Mouse (Mus musculus) layer of hippocampus, postnatal 14 days (tissue): ENCODE measurements at regions not wholly inside any gene's neighbourhood (a gene's known extent, or its start where the extent isn't known, plus 50 kb on each side); places are given as distances from the start of the nearest gene placed in this dataset.
"Not testable (repeated sequence)": the region's sequence is repeated elsewhere in the genome, so short reads cannot be mapped to it uniquely, and the experiment has no call there.

Experiments
- DNase-seq, 2 experiments: peaks; one replicate each; pipeline ENCODE4 v3.0.0; 2021 to 2022; ENCODE audit warnings: low spot score in 2 of 2, mixed read lengths in 1 of 2

- DNase-seq: no peak
Measured at GRCm38 (mm10) chr8:8984159-8984828, 294.0 kb upstream of the Arglu1 start.

DNA sequence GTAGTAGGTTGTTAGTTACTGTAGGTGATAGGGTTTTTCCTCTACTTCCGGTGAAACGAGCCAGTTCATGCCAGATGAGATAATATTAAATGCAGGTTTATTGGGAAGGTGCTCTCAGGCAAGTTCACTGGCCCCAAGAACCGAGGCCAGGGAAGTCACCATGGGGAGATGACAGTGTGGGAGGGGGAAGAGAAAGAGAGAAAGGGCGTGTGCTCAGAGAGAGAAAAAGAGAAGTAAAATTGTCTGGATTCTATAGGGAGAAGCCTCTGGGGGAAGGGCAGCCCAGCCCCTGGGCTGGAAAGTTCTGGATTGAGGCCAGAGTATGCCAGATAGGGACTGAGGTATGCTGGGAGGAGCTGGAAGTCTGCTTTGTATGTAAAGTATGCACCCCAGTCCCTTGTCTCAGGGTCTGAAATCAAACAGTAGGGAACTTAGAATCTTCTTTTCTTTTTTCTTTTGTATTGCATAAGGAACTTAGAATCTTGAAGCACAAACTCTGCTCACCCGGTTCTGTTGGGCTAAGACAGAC is 292.9 kb upstream of the Arglu1 start:
- DNase-seq: no peak

GRCm38 (mm10) chr8:8978969-8979368 is 288.6 kb upstream of the Arglu1 start:
- DNase-seq: no peak

- no peak for DNase-seq
Measured at GRCm38 (mm10) chr8:8973769-8974168, 283.4 kb upstream of the Arglu1 start.

- DNase-seq: no peak
Measured at GRCm38 (mm10) chr8:8973334-8973733, 283.0 kb upstream of the Arglu1 start.

DNA sequence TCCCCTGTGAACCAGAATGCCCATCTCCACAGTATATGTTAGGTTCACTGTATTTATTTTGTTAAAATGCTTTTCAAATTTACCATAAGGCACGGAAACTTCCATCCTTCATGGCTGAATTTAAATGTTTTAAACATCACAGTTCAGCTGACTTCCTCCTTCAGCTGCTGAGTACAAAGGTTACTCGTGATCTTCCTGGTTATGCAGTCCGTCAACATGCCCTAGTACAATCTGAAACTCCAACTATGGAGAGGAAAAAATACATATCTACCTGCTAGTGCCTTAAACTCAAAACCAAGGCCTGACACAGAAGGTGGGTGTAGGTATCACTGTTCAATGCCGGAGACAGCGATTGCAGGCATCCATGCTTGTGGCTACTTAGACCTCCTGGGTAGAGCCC is 280.5 kb upstream of the Arglu1 start:
- no peak for DNase-seq

GRCm38 (mm10) chr8:8970346-8970745 is 280.0 kb upstream of the Arglu1 start:
- DNase-seq: no peak

GRCm38 (mm10) chr8:8969112-8969950 is 279.0 kb upstream of the Arglu1 start:
- no peak for DNase-seq

DNA sequence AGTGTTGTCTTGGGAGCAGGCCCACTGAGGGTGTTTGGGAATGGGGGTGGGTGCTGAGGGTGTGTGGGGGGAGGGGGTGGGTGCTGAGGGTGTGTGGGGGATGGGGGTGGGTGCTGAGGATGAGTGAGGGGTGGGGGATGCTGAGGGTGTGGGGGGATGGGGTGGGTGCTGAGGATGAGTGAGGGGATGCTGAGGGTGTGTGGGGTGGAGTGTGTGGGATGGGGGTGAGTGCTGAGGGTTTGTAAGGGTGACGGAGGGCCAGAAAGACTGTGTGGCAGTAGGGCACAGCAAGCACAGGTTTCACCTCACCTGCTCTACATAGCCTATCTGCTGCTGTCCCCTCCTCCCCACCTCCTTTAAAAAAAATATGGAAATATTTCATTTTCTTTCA is 276.3 kb upstream of the Arglu1 start:
- DNase-seq: no peak

DNA sequence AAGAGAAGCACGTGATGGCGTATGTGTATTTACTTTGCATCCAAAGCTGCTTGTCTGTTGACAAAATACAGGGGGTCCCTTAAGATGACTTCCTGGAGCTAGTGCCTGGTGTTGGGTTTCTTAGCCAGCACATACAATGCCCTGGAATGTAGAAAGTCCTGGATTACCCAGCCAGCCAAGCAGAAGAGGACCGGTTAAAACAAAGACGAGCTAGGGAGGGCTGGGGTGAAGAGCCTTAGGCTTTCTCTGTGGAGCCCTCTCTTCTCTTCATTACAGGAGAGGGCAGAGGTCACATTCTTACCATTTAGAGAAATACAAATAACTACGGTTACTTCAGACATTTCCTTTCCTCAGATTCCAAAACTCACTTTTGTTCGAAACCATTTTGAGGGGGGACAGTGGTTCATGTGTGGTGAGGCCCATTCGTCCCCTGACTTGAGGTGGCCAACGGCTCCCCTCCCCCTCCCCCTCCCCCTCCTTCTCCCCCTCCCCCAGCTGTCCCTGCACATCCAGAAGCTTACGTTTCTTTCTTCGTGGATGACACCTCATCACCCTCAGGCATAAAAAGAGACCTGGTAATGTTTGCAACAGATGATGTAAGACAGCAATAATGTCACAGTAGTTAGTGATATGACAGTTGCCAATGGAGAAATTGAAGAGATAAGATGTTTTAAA is 275.8 kb upstream of the Arglu1 start:
- DNase-seq: no peak

DNA sequence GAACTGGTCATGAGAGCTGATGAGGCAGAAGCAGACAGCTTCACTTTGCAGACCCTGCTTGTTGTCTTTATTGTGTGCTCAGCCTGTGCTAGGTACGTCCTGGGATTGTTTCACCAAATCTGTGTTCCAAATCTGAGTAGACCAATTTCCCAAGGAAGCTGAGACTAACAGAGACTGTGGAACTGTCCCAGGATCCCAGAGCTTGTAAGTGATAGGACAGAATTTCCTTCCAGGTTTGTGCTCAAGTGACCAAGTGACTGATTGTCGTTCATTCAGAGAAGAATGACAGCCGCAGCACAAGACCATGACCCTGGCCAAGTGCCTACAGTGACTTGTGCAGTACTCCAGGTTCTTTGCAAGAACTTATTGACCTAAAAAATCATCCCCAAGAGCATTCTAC is 269.9 kb upstream of the Arglu1 start:
- DNase-seq: no peak

DNA sequence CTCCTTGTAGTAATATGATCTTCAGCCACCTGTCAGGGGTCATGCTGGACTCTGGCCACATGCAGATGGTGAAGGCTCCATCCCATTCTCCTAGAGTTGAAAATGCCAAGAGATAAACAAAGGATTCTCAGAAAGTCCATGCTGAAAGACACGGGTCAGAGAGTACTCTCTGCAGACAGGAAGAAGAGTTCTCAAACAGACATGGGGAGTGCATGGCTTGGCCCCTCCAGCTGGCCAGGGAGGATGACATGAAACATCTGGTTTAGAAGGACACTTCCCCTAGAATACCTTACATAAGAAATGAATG is 269.4 kb upstream of the Arglu1 start:
- DNase-seq: no peak

DNA sequence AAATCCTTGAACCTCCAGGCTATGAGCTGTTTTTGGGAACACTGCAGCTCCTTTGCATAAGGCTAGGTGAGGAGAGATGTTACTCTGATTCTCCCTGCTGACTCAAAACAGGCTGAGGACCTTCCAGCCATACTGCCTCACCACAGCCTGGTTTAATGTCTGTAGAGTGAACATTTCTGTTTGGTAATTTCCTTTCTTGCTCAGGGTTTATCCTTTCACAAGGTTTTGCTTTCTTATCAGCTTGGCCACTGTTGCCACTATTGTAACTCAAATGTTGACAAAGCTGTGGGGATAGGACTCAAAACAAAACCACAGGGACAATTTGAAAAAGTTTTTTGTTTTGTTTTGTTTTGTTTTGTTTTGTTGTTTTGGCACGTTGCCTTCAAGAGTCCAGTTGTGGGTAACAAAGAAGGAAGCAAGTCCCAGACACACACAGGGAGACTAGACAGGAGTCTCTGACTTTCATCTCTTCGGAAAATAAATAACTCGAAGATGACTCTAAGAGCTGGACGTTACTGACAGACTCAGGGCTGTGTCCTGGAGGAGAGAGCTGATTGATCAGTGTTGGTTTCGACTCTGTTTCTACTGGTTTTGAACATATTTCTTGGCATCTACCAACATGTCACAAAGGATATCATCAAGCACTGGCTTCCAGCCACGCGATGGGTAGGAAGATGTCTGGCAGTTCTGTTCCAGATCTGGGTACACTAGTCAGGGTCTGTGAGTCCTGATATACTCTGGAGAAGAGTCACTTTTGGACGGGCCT is 268.9 kb upstream of the Arglu1 start:
- no peak for DNase-seq

GRCm38 (mm10) chr8:8958140-8958539 is 267.8 kb upstream of the Arglu1 start:
- not testable (repeated sequence) for DNase-seq

DNA sequence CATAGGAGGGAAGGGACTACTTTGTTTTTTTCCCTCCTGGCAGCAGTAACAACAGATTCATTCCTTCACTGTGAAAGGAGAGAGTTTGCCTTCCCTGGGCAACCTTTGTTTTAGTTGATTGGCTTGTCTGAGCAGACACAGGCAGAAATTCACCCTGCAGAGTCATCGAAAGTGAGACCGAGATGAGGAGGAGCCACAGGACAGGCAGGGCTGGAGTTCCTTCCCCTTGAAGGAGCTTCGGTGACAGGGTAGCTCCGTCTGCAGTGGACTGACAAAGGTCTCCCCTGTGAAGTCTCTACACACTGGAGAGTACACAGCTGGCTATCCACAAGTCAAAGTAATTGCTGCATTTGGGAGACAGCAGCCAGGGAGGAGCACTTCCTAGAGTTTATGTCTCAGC is 261.9 kb upstream of the Arglu1 start:
- no peak for DNase-seq

- DNase-seq: no peak
Measured at GRCm38 (mm10) chr8:8951186-8951585, 260.9 kb upstream of the Arglu1 start.

- DNase-seq: no peak
Measured at GRCm38 (mm10) chr8:8947516-8948161, 257.3 kb upstream of the Arglu1 start.

- no peak for DNase-seq
Measured at GRCm38 (mm10) chr8:8942991-8943390, 252.7 kb upstream of the Arglu1 start.

DNA sequence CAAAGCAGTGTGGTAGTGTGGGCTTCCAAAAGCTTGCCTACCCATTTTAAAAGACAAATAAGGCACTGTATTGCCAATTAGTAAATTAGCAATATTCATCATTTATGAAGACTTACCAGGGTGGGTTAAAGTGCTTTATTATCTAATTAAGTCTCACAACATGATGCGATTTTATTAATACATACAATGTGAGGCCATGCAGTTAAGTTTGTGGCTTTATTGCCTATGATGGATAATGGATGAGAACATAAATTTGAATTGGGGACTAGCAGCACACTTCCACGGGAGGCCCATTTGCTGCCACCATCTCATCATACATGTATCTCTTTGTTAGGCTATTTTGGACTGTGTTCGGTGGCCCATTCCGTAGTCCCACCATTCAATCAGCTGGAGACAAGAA is 250.6 kb upstream of the Arglu1 start:
- DNase-seq: no peak

GRCm38 (mm10) chr8:8938536-8938935 is 248.2 kb upstream of the Arglu1 start:
- DNase-seq: no peak

DNA sequence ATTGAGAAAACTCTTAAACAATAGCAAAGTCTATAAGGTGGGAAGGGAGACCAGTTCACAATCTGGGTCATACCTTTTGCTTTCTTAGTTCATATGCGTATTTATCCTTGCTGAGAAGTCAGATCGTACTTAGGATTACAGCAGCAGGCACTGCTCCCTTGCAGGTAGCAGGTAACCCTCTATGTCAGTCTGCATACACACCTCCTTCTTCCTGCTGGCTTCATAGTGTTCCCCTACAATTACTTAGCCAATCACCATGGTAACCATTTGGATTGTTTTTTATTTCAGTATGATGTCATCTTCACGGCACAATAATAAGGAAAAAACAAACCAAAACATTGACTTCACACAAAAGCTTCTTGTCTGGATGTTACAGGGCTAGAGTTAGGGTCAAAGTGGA is 242.1 kb upstream of the Arglu1 start:
- no peak for DNase-seq
